Mouse (Mus musculus) cerebellum, adult 2 months (tissue): ENCODE data around the gene Rps29.

Experiments
- CTCF ChIP-seq: fragments of 200-500 bp; IDR thresholded peaks from 2 replicates; pipeline ENCODE4 v1.5.1; 2011; ENCODE audit warnings: low read depth, mild to moderate bottlenecking, control low read depth, low read length, moderate library complexity, borderline replicate concordance; ENCODE audit not compliant: insufficient read depth
- POLR2A ChIP-seq: fragments of 200-500 bp; IDR thresholded peaks from 2 replicates; pipeline ENCODE4 v1.6.1; 2011; ENCODE audit warnings: low read length, control low read depth, borderline replicate concordance; ENCODE audit not compliant: insufficient read depth

DNA sequence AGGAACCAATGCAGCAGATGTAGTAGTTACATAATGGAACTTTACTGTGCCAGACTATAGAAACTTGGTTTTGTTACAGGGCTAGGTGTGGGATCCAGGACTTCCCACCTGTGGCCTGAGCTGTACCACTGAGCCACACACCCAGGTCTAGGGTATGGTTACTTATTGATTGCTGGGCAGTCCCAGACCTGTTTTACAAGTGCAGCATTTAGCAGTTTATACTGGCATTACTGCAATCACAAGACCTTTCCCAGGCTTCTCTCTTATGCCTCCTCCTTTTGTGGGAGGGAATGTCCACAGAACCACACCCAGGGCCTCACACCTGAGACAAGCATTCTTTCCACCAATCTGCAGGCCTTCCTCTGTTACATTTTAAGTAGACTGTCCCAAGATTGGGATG, 40.0 kb upstream of the Rps29 start:
- TF ChIP-seq CTCF (no peak), POLR2A (no peak)
